Mouse (Mus musculus): ENCODE measurements around the gene Gtf2f1. TPM values are rescaled to one million over a fixed set of nuclear protein-coding genes. Genes with fewer than 3 reads are reported as not detected.

Gene Gtf2f1
- polyA plus RNA-seq, 1 experiment from 2014 or later: 33.7 TPM

Other genes starting within 250 kb of the Gtf2f1 start
- gene Dus3l, start 246.5 kb downstream of the Gtf2f1 start, polyA plus RNA-seq (2015; fragmentation: Nextera tagmentation; extraction: Ambion mirVana): 28.3 and 37.6 TPM in 2 replicates
- 0.92 and 1.1 TPM in 2 replicates for gene Prr22, start 241.0 kb downstream of the Gtf2f1 start, polyA plus RNA-seq (2015; fragmentation: Nextera tagmentation; extraction: Ambion mirVana)
- gene Rfx2, start 180.3 kb downstream of the Gtf2f1 start, polyA plus RNA-seq (2015; fragmentation: Nextera tagmentation; extraction: Ambion mirVana): 4.8 and 6.3 TPM in 2 replicates
- gene Acsbg2, start 136.8 kb downstream of the Gtf2f1 start, polyA plus RNA-seq (2015; fragmentation: Nextera tagmentation; extraction: Ambion mirVana): not detected in 2 replicates
- gene 1700061G19Rik, start 135.8 kb downstream of the Gtf2f1 start, polyA plus RNA-seq (2015; fragmentation: Nextera tagmentation; extraction: Ambion mirVana): 0.30 and 0.43 TPM in 2 replicates
- gene Mllt1, start 75.9 kb downstream of the Gtf2f1 start, polyA plus RNA-seq (2015; fragmentation: Nextera tagmentation; extraction: Ambion mirVana): 25.8 and 35.3 TPM in 2 replicates
- 0.08 TPM in 1 of 2 replicates, not detected in the other for gene Acer1, start 29.2 kb downstream of the Gtf2f1 start, polyA plus RNA-seq (2015; fragmentation: Nextera tagmentation; extraction: Ambion mirVana)
- 103 and 114 TPM in 2 replicates for gene Clpp, start 21.0 kb downstream of the Gtf2f1 start, polyA plus RNA-seq (2015; fragmentation: Nextera tagmentation; extraction: Ambion mirVana)
- gene Alkbh7, start 13.9 kb downstream of the Gtf2f1 start, polyA plus RNA-seq (2015; fragmentation: Nextera tagmentation; extraction: Ambion mirVana): 52.1 and 52.4 TPM in 2 replicates
- gene Pspn, start 11.3 kb downstream of the Gtf2f1 start, polyA plus RNA-seq (2015; fragmentation: Nextera tagmentation; extraction: Ambion mirVana): 0.33 TPM in 1 of 2 replicates, not detected in the other
- gene Gm17949, start 181 bp upstream of the Gtf2f1 start, polyA plus RNA-seq (2015; fragmentation: Nextera tagmentation; extraction: Ambion mirVana): 0.23 and 0.48 TPM in 2 replicates
- 23.3 and 29.3 TPM in 2 replicates for gene Khsrp, start 20.2 kb upstream of the Gtf2f1 start, polyA plus RNA-seq (2015; fragmentation: Nextera tagmentation; extraction: Ambion mirVana)
- not detected in 2 replicates for gene Slc25a41, start 30.4 kb upstream of the Gtf2f1 start, polyA plus RNA-seq (2015; fragmentation: Nextera tagmentation; extraction: Ambion mirVana)
- gene Crb3, start 47.8 kb upstream of the Gtf2f1 start, polyA plus RNA-seq (2015; fragmentation: Nextera tagmentation; extraction: Ambion mirVana): 0.92 and 2.5 TPM in 2 replicates
- 14.7 and 18.3 TPM in 2 replicates for gene Slc25a23, start 48.6 kb upstream of the Gtf2f1 start, polyA plus RNA-seq (2015; fragmentation: Nextera tagmentation; extraction: Ambion mirVana)
- gene Dennd1c, start 67.2 kb upstream of the Gtf2f1 start, polyA plus RNA-seq (2015; fragmentation: Nextera tagmentation; extraction: Ambion mirVana): 0.64 and 3.7 TPM in 2 replicates
- 5.6 and 12.8 TPM in 2 replicates for gene Tubb4a, start 76.5 kb upstream of the Gtf2f1 start, polyA plus RNA-seq (2015; fragmentation: Nextera tagmentation; extraction: Ambion mirVana)
- 2.6 and 3.0 TPM in 2 replicates for gene Tnfsf9, start 94.0 kb upstream of the Gtf2f1 start, polyA plus RNA-seq (2015; fragmentation: Nextera tagmentation; extraction: Ambion mirVana)
- not detected in 2 replicates for gene Cd70, start 138.5 kb upstream of the Gtf2f1 start, polyA plus RNA-seq (2015; fragmentation: Nextera tagmentation; extraction: Ambion mirVana)
- gene Tnfsf14, start 182.9 kb upstream of the Gtf2f1 start, polyA plus RNA-seq (2015; fragmentation: Nextera tagmentation; extraction: Ambion mirVana): 0.29 TPM in 1 of 2 replicates, not detected in the other
- gene C3, start 216.8 kb upstream of the Gtf2f1 start, polyA plus RNA-seq (2015; fragmentation: Nextera tagmentation; extraction: Ambion mirVana): 1.8 and 5.6 TPM in 2 replicates
- gene Gpr108, start 237.2 kb upstream of the Gtf2f1 start, polyA plus RNA-seq (2015; fragmentation: Nextera tagmentation; extraction: Ambion mirVana): 26.5 and 29.0 TPM in 2 replicates
- gene Trip10, start 238.2 kb upstream of the Gtf2f1 start, polyA plus RNA-seq (2015; fragmentation: Nextera tagmentation; extraction: Ambion mirVana): 39.1 and 43.7 TPM in 2 replicates

All from heart, embryonic 15.5 days (tissue).